In the genomic region with DNA sequence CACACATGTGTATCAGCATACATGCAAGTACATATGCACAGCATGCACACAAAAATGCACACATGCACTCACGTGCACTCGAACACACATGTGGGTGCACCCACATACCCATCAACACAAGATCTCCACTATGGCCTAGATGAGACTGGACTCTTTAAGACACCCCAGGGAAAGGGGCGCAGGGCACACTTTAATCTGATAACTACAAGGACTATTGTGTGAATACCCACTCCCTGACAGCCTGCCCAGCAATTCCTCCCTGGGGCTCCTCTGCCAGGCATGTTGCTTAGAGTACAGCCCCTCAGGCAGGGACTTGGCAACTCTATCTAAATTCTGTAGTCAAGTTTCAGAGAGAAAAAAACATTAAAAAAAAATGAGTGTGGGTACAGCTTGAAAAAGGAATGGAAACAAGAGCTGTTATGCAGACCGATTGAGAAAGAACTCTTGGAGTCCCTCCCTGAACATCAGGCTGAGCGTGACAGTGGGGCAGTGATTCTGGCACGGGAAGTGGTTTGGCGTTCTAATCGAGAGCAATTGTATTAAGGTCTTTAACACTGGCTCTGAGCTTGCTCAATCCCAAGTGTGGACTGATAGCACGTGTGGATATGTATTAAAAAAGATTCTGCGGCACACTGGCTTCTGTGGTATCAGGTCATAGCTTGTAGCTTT, we compare ENCODE assay signal across 13 mouse cellular contexts.
DNase-seq lines count a peak whose midpoint lies in the region; ATAC-seq lines count a peak whose summit lies in the region.
"Had no signal": no experiment of that assay in that cellular context is flagged by ENCODE, and none has a peak within 500 bp of the region (broad histone marks: within the 10 kb centered on the region; RNA-seq: fewer than 3 reads in every experiment).

No protein-coding gene starts in this region.

- H3K9me3 ChIP-seq in midbrain, embryonic 13.5 days = no peaks in the 10 kb centered on the region
- H3K9me3 ChIP-seq in midbrain, embryonic 10.5 days (replicated peaks) = no peaks in the 10 kb centered on the region
- no peaks in the 10 kb centered on the region for H3K9me3 ChIP-seq in hindbrain, embryonic 16.5 days (ENCODE audit: control insufficient read depth, low read length)
- no peaks in the 10 kb centered on the region for H3K9me3 ChIP-seq in neural tube, embryonic 14.5 days (ENCODE audit: control insufficient read depth, low read length)

- H3K27me3 ChIP-seq in midbrain, embryonic 13.5 days = no peaks in the 10 kb centered on the region
- no peaks in the 10 kb centered on the region for H3K27me3 ChIP-seq in midbrain, embryonic 10.5 days (ENCODE audit: low read depth, poor library complexity, severe bottlenecking)
- H3K27me3 ChIP-seq in hindbrain, embryonic 16.5 days (replicated peaks; ENCODE audit: control insufficient read depth, insufficient read depth, low read length) = no peaks in the 10 kb centered on the region
- H3K27me3 ChIP-seq in neural tube, embryonic 14.5 days (ENCODE audit: control insufficient read depth, insufficient read depth, low read length) = no peaks in the 10 kb centered on the region

- 89% methylated on average over 10 of the region's 10 CpGs for WGBS in midbrain, embryonic 13.5 days
- WGBS in midbrain, embryonic 10.5 days = 91% methylated on average over 10 of the region's 10 CpGs
- 77% methylated on average over 10 of the region's 10 CpGs for WGBS in hindbrain, embryonic 16.5 days
- WGBS in neural tube, embryonic 14.5 days = 90% methylated on average over 10 of the region's 10 CpGs

- no peak overlapping the region for H3K4me2 ChIP-seq in midbrain, embryonic 13.5 days (replicated peaks)
- H3K4me2 ChIP-seq in hindbrain, embryonic 16.5 days (ENCODE audit: low read length) = no peak overlapping the region
- no peak overlapping the region for H3K4me2 ChIP-seq in neural tube, embryonic 14.5 days (ENCODE audit: low read depth, low read length)
- H3K4me2 ChIP-seq: liver, embryonic 11.5 days had no signal

- no peak overlapping the region for H3K27ac ChIP-seq in midbrain, embryonic 13.5 days
- H3K27ac ChIP-seq in midbrain, embryonic 10.5 days (replicated peaks) = no peak overlapping the region
- H3K27ac ChIP-seq in hindbrain, embryonic 16.5 days (ENCODE audit: low read depth, low read length) = no peak overlapping the region
- no peak overlapping the region for H3K27ac ChIP-seq in neural tube, embryonic 14.5 days (ENCODE audit: low read depth, low read length)

- DNase-seq in frontal cortex, adult 2 months (ENCODE audit: extremely low spot score in 1 of 2, low spot score in 1 of 2) = no peak
- DNase-seq in midbrain, embryonic 10.5 days (ENCODE audit: low spot score) = no peak
- DNase-seq in spleen, postnatal 10 days (ENCODE audit: low spot score in 2 of 2) = no peak
- DNase-seq: adrenal gland, adult 8-10 months; cerebellum, adult 8-10 months; kidney, postnatal 10 days; thymus, postnatal 14 days had no signal

- H3K4me1 ChIP-seq in midbrain, embryonic 13.5 days (replicated peaks) = no peaks in the 10 kb centered on the region
- H3K4me1 ChIP-seq in midbrain, embryonic 10.5 days = no peaks in the 10 kb centered on the region
- H3K4me1 ChIP-seq in hindbrain, embryonic 16.5 days (ENCODE audit: control insufficient read depth, insufficient read depth, low read depth, low read length) = no peaks in the 10 kb centered on the region
- no peaks in the 10 kb centered on the region for H3K4me1 ChIP-seq in neural tube, embryonic 14.5 days (ENCODE audit: control insufficient read depth, insufficient read depth, low read length)

- peaks cover 16% of the 10 kb centered on the region for H3K36me3 ChIP-seq in midbrain, embryonic 13.5 days
- H3K36me3 ChIP-seq in midbrain, embryonic 10.5 days = peaks cover 17% of the 10 kb centered on the region
- peaks cover 9% of the 10 kb centered on the region for H3K36me3 ChIP-seq in hindbrain, embryonic 16.5 days (ENCODE audit: control insufficient read depth, insufficient read depth, low read length)
- H3K36me3 ChIP-seq in neural tube, embryonic 14.5 days (ENCODE audit: control insufficient read depth, insufficient read depth, low read length) = 0 out of 2 replicates have a peak, but pooled peaks cover 4% of the 10 kb centered on the region

- peak; percentile 21 for ATAC-seq in frontal cortex, adult (ENCODE audit: low TSS enrichment)
- 0 out of 2 replicates have a peak, but pooled peaks have one; percentile 16 for ATAC-seq in midbrain, embryonic 13.5 days
- ATAC-seq in hindbrain, embryonic 16.5 days = peak; percentile 69
- peak; percentile 38; the same call in 1 of the 2 replicates for ATAC-seq in neural tube, embryonic 14.5 days (ENCODE audit: low read depth)
- no peak for ATAC-seq in erythroid progenitor cell, adult 5-6 weeks (replicated peaks; ENCODE audit: low FRiP score, poor library complexity, severe bottlenecking)

- no peak overlapping the region for H3K4me3 ChIP-seq in midbrain, embryonic 13.5 days (replicated peaks)
- H3K4me3 ChIP-seq in midbrain, embryonic 10.5 days = no peak overlapping the region
- H3K4me3 ChIP-seq in hindbrain, embryonic 16.5 days (ENCODE audit: low read length) = no peak overlapping the region
- H3K4me3 ChIP-seq in neural tube, embryonic 14.5 days (ENCODE audit: low read depth, low read length) = no peak overlapping the region

- H3K9ac ChIP-seq in midbrain, embryonic 13.5 days (replicated peaks) = no peak overlapping the region
- H3K9ac ChIP-seq in hindbrain, embryonic 16.5 days (ENCODE audit: low read depth, low read length) = no peak overlapping the region
- H3K9ac ChIP-seq in neural tube, embryonic 14.5 days (replicated peaks; ENCODE audit: low read depth, low read length) = no peak overlapping the region
